Mouse (Mus musculus): Measurements from ENCODE around the gene Rcan2.

DNA sequence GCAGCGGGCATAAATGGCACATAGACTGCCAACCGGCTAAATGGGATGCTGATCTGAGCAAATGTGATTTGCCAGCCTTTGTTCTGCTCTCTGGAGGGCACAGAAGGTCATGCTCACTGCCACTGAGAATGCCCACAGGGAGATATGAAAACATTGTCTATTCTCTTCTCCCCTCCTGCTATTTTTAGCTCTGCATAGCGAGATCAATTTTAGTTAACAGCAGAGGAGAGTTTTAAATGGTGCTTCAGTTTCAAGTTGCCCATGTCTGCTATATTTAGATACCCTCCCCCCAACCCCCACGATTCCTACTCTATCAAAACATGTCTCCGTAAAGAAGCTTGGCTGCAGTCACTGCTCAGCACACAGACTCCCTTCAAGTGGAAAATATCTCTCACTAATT, 225.2 kb downstream of the Rcan2 start:
- TF ChIP-seq POLR2A (IDR thresholded peaks at IDR 0.05; ENCODE audit: insufficient read depth, low read depth, low read length), result no peak
- no peak for TF ChIP-seq CTCF (IDR thresholded peaks at IDR 0.05)

Measured in heart, adult 2 months (tissue).